Mouse (Mus musculus) neural tube, embryonic 15.5 days (tissue): ENCODE data around the gene Nup133. TPM values are rescaled to one million over a fixed set of nuclear protein-coding genes. Genes with fewer than 3 reads are reported as not detected.
A peak's percentile ranks its signal among the peaks of the same experiment; 100 is the strongest.

Experiments
- ATAC-seq: fragments of 200-750 bp; cut with Nextera tagmentation; 2 replicates; pipeline ENCODE4 v1.8.0; 2017; ENCODE audit warnings: mild to moderate bottlenecking, moderate TSS enrichment, moderate library complexity; ENCODE audit not compliant: low FRiP score
- H3K27ac ChIP-seq: fragments of 300-500 bp; sonication (generic); replicated peaks from 2 replicates; pipeline ENCODE4 v1.5.1; 2015; ENCODE audit warnings: mild to moderate bottlenecking, inconsistent platforms
- H3K27me3 ChIP-seq: fragments of 300-500 bp; sonication (generic); replicated peaks from 2 replicates; pipeline ENCODE4 v1.6.1; 2015; ENCODE audit warnings: inconsistent platforms
- H3K36me3 ChIP-seq: fragments of 300-500 bp; sonication (generic); 2 replicates; pipeline ENCODE4 v1.6.1; 2015; ENCODE audit warnings: inconsistent platforms
- H3K4me1 ChIP-seq: fragments of 300-500 bp; sonication (generic); 2 replicates; pipeline ENCODE4 v1.6.1; 2015; ENCODE audit warnings: inconsistent platforms
- H3K4me2 ChIP-seq: fragments of 300-500 bp; sonication (generic); 2 replicates; pipeline ENCODE4 v1.6.1; 2015; ENCODE audit warnings: inconsistent platforms, mild to moderate bottlenecking, moderate library complexity
- H3K4me3 ChIP-seq: fragments of 300-500 bp; sonication (generic); replicated peaks from 2 replicates; pipeline ENCODE4 v1.5.1; 2015; ENCODE audit warnings: mild to moderate bottlenecking, inconsistent platforms
- H3K9ac ChIP-seq: fragments of 300-500 bp; sonication (generic); replicated peaks from 2 replicates; pipeline ENCODE4 v1.6.1; 2015; ENCODE audit warnings: mild to moderate bottlenecking, inconsistent platforms
- H3K9me3 ChIP-seq: fragments of 300-500 bp; sonication (generic); replicated peaks from 2 replicates; pipeline ENCODE4 v1.6.1; 2016; ENCODE audit warnings: inconsistent platforms
- WGBS: fragments of 180-500 bp; shearing (Covaris S2); methylation state at CpG from one replicate; pipeline ENCODE4 v1.1.7; 2015; ENCODE audit warnings: mixed read lengths; 5-methylcytosine and 5-hydroxymethylcytosine counted together
- polyA plus RNA-seq: library from polyadenylated mRNA; unstranded; fragments of >200 nt; fragmentation: Nextera tagmentation; extraction: Ambion mirVana; gene quantifications from 2 replicates; pipeline ENCODE4 v1.2.1, GENCODE M21; 2015

The Nup133 gene
- polyA plus RNA-seq, 1 experiment from 2014 or later = 16.8 TPM

DNA sequence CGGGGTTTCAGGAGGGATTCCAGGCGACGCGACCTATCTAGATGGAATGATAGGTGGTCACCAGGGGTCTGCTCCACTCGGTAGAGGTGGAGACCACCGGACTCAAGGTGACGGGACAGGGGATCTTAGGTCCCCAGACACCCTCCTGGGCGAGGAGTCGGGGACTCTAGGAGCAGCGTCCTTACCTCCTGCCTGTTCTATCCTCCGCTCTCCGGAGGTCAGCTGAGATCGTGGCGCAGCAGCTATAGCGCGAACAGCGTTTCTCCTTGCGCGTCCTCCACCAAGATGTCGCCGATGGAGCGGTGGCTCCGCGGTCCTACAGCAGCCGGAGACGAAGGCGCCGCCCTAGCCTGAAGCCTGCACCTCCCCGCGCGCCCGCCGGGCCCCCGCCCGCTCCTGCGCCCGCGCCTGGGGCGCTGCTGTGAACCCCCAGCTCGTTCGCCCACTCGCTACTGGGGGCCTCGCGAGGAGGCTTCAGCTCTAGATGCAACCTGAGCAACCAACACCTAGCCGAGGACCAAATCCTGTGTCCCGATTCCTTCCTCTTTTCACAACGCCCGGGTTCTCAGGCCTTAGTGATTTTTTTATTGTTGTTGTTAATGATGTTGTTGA, 89.3 kb downstream of the Nup133 start, which contains the start of gene Ccsap:
Ccsap (minus strand) TSS at position 562 of the 612 bp plus-strand sequence.
- peak within 1 kb of the TSS; percentile 84 for H3K27ac ChIP-seq
- no peaks in the 10 kb centered on the region for H3K36me3 ChIP-seq
- 1% methylated on average over 48 of the region's 48 CpGs for WGBS
- H3K27me3 ChIP-seq = peaks cover 26% of the 10 kb centered on the region
- peak within 1 kb of the TSS; percentile 88 for H3K4me2 ChIP-seq
- H3K4me1 ChIP-seq = peaks cover 23% of the 10 kb centered on the region
- H3K9me3 ChIP-seq = no peaks in the 10 kb centered on the region
- ATAC-seq = peak; percentile 72
- peak within 1 kb of the TSS; percentile 75 for H3K9ac ChIP-seq
- H3K4me3 ChIP-seq = peak within 1 kb of the TSS; percentile 89

DNA sequence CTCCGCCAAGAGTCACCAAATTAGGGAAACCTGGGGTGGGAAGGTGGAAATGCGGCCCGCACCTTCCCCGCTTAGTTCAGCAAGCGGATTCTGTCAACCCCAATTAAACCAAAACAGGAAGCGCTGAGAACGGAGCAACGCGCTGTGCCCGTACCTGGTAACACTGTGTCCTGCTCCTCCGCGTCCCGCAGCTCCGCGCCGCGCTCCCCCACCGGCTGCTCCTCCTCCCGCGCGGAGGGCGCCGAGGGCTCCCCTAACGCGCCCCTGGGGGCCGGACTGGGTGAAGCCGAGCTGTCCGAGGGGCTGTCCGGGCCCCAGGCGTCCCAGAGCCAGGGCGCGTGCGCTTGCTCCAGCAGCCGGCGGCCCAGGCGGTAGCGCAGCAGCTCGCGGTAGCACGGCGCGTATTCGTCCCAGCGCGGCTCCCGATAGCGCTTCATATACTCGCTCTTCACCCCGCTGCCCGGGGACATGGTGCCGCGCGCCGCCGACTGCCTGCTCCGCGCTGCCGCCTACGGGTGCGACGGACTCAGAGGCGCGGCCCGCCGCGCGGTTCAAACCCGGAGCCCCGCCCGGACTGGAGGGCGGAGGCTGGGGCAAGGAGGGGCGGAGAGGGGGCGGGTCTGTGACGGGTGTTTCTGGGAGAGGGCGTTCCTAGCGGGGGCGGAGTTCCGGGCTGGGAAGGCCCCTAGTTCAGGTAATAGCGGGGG, 90.0 kb downstream of the Nup133 start:
- Histone ChIP-seq H3K4me2 (peak overlapping the region; percentile 88), H3K36me3 (no peaks in the 10 kb centered on the region), H3K27ac (peak overlapping the region; percentile 84), H3K9ac (peak overlapping the region; percentile 75), H3K4me1 (peaks cover 20% of the 10 kb centered on the region), H3K27me3 (peaks cover 24% of the 10 kb centered on the region), H3K4me3 (peak overlapping the region; percentile 89), H3K9me3 (no peaks in the 10 kb centered on the region)
- WGBS = under 1% methylated on average over 78 of the region's 79 CpGs
- peak; percentile 97 for ATAC-seq

DNA sequence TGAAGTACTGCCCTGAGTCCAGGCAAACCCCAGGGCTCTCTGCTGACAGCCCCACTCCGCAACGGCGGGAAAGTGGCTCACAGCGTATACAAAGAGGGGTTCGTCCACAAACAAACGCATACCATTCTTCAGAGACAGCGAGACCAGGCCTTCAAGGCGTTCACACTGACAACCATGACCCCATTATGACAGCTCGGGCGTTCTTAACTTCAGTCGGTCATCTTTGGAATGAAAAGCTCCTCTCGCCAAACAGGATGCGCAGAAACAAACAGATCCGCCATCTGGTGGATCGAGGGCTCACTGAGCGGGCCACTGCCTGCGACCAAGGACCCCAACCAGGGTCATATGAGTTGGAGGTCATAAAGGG, 90.5 kb downstream of the Nup133 start:
- Histone ChIP-seq H3K4me1 (peaks cover 16% of the 10 kb centered on the region), H3K4me3 (peak overlapping the region; percentile 89), H3K36me3 (no peaks in the 10 kb centered on the region), H3K27me3 (peaks cover 21% of the 10 kb centered on the region), H3K4me2 (peak overlapping the region; percentile 88), H3K27ac (peak overlapping the region; percentile 84; the same call in 1 of the 2 replicates), H3K9ac (peak overlapping the region; percentile 75), H3K9me3 (no peaks in the 10 kb centered on the region)
- no peak for ATAC-seq
- WGBS = 0% methylated on average over 17 of the region's 17 CpGs

DNA sequence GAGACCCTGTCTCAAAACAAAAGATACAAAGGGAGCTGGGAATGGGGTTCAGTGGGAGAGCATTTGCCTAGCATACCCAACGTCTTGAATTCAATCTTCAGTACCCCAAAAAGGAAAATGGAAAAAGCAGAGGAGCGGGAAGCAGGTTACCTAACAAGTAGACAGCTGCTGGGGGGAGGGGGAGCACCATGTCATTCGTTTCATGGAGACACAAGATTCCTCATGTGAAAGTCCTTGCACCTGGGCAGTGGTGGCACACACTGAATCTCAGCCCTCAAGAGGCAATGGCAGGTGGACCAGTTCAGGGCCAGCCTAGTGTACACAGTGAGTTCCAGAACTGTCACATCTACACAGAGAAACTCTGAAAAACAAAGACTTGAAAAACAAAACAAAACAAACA, 91.7 kb downstream of the Nup133 start:
- H3K4me3 ChIP-seq = no peak overlapping the region
- 74% methylated on average over 3 of the region's 3 CpGs for WGBS

DNA sequence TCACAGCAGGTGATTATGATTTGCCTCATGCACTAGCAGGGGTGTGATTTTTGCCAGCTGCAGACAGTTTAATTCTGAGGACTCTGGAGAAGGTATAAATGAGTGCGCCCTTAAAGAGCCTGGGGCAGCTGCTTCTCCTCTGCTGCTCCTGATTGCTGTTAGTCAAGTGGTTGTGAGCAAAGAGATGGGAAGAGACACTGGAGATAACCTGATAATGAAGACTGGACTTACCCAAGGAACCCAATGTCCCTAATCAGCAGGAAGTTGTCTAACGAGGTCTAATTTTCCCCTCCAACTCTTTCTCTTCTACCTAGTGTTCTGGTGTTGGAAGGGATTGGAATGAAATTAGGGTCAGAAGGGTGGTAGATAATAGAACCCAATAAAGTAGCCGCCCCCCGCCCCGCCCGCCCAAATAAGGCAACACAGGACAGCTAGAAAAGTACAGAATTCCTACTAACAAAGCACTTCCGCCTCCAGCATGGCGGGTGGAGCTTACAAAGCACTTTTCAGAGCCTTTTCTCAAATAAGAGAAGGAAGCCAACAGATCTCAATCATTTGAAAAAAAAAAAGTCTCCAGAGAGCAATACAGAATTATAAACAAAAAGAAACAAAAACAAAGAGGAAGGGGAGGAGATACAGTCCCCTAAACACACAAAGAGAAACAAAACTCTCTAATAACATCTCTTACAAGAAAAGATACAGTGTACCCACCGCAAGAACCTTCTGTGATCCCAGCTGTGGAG, 94.2 kb downstream of the Nup133 start:
- H3K4me1 ChIP-seq = peaks cover 12% of the 10 kb centered on the region
- no peak overlapping the region for H3K4me2 ChIP-seq
- 0 out of 2 replicates have a peak, but pooled peaks cover 3% of the 10 kb centered on the region for H3K27me3 ChIP-seq
- H3K9me3 ChIP-seq = no peaks in the 10 kb centered on the region
- H3K36me3 ChIP-seq = no peaks in the 10 kb centered on the region
- H3K4me3 ChIP-seq = no peak overlapping the region
- no peak for ATAC-seq
- 89% methylated on average over 9 of the region's 9 CpGs for WGBS
- no peak overlapping the region for H3K9ac ChIP-seq
- no peak overlapping the region for H3K27ac ChIP-seq

More for the DNA sequence above, 91.7 kb downstream of the Nup133 start:
- Histone ChIP-seq H3K9me3 (no peaks in the 10 kb centered on the region), H3K36me3 (no peaks in the 10 kb centered on the region), H3K4me2 (peak overlapping the region; percentile 88; the same call in 1 of the 2 replicates), H3K9ac (no peak overlapping the region), H3K4me1 (peaks cover 16% of the 10 kb centered on the region), H3K27me3 (peaks cover 10% of the 10 kb centered on the region; the same call in 1 of the 2 replicates), H3K27ac (no peak overlapping the region)
- ATAC-seq = no peak

GRCm38 (mm10) chr8:123854252-123854651, 94.8 kb downstream of the Nup133 start:
- Histone ChIP-seq H3K9ac (no peak overlapping the region), H3K36me3 (no peaks in the 10 kb centered on the region), H3K27ac (no peak overlapping the region), H3K9me3 (no peaks in the 10 kb centered on the region), H3K4me1 (peaks cover 12% of the 10 kb centered on the region), H3K4me2 (no peak overlapping the region), H3K4me3 (no peak overlapping the region), H3K27me3 (0 out of 2 replicates have a peak, but pooled peaks cover 3% of the 10 kb centered on the region)
- no peak for ATAC-seq
- WGBS = 96% methylated on average over 1 of the region's 1 CpGs

GRCm38 (mm10) chr8:123851590-123851989, 97.5 kb downstream of the Nup133 start:
- H3K9me3 ChIP-seq = no peaks in the 10 kb centered on the region
- no peak overlapping the region for H3K27ac ChIP-seq
- H3K36me3 ChIP-seq = no peaks in the 10 kb centered on the region
- H3K27me3 ChIP-seq = no peaks in the 10 kb centered on the region
- no peak for ATAC-seq
- no peak overlapping the region for H3K4me3 ChIP-seq
- no peak overlapping the region for H3K9ac ChIP-seq
- 30% methylated on average over 5 of the region's 5 CpGs for WGBS
- H3K4me2 ChIP-seq = no peak overlapping the region
- H3K4me1 ChIP-seq = no peaks in the 10 kb centered on the region

GRCm38 (mm10) chr8:123849352-123849751, 99.7 kb downstream of the Nup133 start:
- WGBS = 93% methylated on average over 4 of the region's 4 CpGs
- no peak for ATAC-seq

DNA sequence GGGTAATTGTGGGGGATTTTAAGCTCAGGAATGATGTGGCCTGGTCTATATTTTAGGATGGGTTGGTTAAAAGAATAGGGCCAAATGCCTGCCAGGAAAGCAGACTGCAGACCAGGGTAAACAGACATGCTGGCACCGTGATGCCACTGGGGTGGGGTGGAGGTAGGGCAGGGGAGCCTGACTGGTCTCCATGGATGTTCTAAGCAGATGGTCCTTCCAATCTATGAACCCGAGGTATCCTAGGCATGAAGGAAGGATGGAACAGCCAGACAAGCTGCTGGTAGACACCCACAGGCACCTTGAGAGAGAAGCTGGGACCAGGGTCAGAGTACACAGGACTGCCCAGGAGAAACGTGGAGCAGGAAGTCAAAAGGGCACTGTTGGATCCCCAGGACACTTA, 101.5 kb downstream of the Nup133 start:
- Histone ChIP-seq H3K36me3 (no peaks in the 10 kb centered on the region), H3K4me3 (no peak overlapping the region), H3K27me3 (no peaks in the 10 kb centered on the region), H3K4me2 (no peak overlapping the region), H3K4me1 (no peaks in the 10 kb centered on the region), H3K27ac (no peak overlapping the region), H3K9me3 (no peaks in the 10 kb centered on the region), H3K9ac (no peak overlapping the region)
- ATAC-seq = no peak
- 70% methylated on average over 3 of the region's 3 CpGs for WGBS

More at GRCm38 (mm10) chr8:123849352-123849751, 99.7 kb downstream of the Nup133 start:
- no peak overlapping the region for H3K9ac ChIP-seq
- no peak overlapping the region for H3K4me2 ChIP-seq
- no peaks in the 10 kb centered on the region for H3K27me3 ChIP-seq
- no peaks in the 10 kb centered on the region for H3K36me3 ChIP-seq
- H3K9me3 ChIP-seq = no peaks in the 10 kb centered on the region
- no peak overlapping the region for H3K4me3 ChIP-seq
- H3K27ac ChIP-seq = no peak overlapping the region
- H3K4me1 ChIP-seq = no peaks in the 10 kb centered on the region
